Mouse (Mus musculus): Measurements from ENCODE around the gene Rab4a. TPM values are rescaled to one million over a fixed set of nuclear protein-coding genes. Genes with fewer than 3 reads are reported as not detected.
A peak's percentile ranks its signal among the peaks of the same experiment; 100 is the strongest.

Gene Rab4a
- polyA plus RNA-seq, 1 experiment from 2014 or later: 55.9 TPM

DNA sequence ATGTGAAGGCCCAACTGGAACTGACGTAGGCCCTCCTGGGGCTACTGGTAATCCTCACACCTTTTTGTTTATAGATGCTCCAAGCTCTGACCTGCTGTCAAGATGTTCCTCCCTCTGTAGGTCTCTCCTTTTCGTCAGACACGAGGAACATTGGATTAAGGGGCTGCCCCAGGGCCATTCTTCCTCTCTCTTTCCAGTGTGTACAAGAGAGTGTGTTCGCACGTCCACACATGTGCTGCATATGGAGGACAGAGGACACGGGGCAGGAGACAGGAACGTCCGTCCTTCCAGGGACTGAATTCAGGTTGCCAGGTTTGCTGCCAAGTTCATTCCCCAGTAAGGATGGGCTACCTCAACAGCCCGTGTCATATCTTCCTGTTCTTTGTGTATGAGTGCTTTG is 16.3 kb upstream of the Rab4a start:
- Histone ChIP-seq H3K9ac (no peak overlapping the region), H3K27me3 (no peaks in the 10 kb centered on the region), H3K36me3 (no peaks in the 10 kb centered on the region), H3K4me3 (no peak overlapping the region), H3K4me1 (peaks cover 4% of the 10 kb centered on the region; the same call in 1 of the 2 replicates), H3K27ac (no peak overlapping the region), H3K9me3 (no peaks in the 10 kb centered on the region), H3K4me2 (replicated peaks) (no peak overlapping the region)
- no peak for ATAC-seq (ENCODE audit: insufficient number of reproducible peaks, insufficient read depth, low FRiP score, low TSS enrichment)
- 70% methylated on average over 9 of the region's 9 CpGs for WGBS

- Histone ChIP-seq H3K27me3 (no peaks in the 10 kb centered on the region), H3K9ac (no peak overlapping the region), H3K9me3 (no peaks in the 10 kb centered on the region), H3K4me1 (peaks cover 4% of the 10 kb centered on the region; the same call in 1 of the 2 replicates), H3K4me2 (replicated peaks) (no peak overlapping the region), H3K27ac (no peak overlapping the region), H3K36me3 (no peaks in the 10 kb centered on the region), H3K4me3 (no peak overlapping the region)
- no peak for ATAC-seq (ENCODE audit: insufficient number of reproducible peaks, insufficient read depth, low FRiP score, low TSS enrichment)
- 1% methylated on average over 4 of the region's 4 CpGs for WGBS
Observed at GRCm38 (mm10) chr8:123789970-123790369, 15.8 kb upstream of the Rab4a start.

DNA sequence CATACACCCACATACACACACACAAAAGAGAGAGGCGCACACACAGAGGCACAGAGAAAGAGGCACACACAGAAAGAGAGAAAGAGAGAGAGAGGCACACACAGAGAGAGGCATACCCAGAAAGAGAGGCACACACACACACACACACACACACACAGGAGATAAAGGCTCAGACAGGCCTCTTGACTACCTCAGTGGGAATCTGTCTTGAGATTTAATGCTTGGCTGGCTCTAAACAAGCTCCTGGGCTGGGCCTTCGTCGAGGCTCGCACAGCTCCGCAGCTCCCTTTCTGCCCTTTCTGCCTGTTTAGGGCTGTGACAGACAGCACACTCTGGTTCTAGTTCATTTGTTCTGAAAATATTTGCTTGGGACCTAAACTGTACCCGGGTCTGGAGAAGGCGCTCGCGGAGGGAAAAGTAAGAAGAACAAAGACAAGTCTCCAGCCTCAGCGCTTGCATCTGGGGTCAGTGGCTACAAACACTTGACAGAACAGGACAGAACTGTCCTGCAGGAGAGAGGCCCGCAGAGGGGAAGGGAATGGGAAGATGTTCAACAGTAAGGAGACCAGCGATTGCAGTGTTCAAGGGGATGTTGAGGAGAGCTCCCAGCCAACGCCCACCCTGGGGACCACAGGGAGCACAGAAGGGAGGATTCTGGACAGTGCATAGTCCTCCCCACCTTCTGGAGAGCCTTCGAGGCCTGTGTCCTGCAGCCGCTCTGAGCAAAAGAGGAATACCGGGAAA is 14.5 kb upstream of the Rab4a start:
- no peak overlapping the region for H3K4me2 ChIP-seq (replicated peaks)
- H3K4me3 ChIP-seq: no peak overlapping the region
- H3K9ac ChIP-seq: no peak overlapping the region
- H3K36me3 ChIP-seq: no peaks in the 10 kb centered on the region
- H3K9me3 ChIP-seq: no peaks in the 10 kb centered on the region
- ATAC-seq (ENCODE audit: insufficient number of reproducible peaks, insufficient read depth, low FRiP score, low TSS enrichment): 0 out of 2 replicates have a peak, but pooled peaks have one; percentile 29
- no peak overlapping the region for H3K27ac ChIP-seq
- WGBS: 59% methylated on average over 16 of the region's 16 CpGs
- H3K27me3 ChIP-seq: no peaks in the 10 kb centered on the region
- H3K4me1 ChIP-seq: peaks cover 4% of the 10 kb centered on the region; the same call in 1 of the 2 replicates

- Histone ChIP-seq H3K36me3 (no peaks in the 10 kb centered on the region), H3K9me3 (no peaks in the 10 kb centered on the region), H3K4me2 (replicated peaks) (no peak overlapping the region), H3K4me1 (peaks cover 4% of the 10 kb centered on the region; the same call in 1 of the 2 replicates), H3K4me3 (no peak overlapping the region), H3K27ac (no peak overlapping the region), H3K9ac (no peak overlapping the region), H3K27me3 (no peaks in the 10 kb centered on the region)
- 75% methylated on average over 7 of the region's 7 CpGs for WGBS
- no peak for ATAC-seq (ENCODE audit: insufficient number of reproducible peaks, insufficient read depth, low FRiP score, low TSS enrichment)
Observed at GRCm38 (mm10) chr8:123791845-123792225, 13.9 kb upstream of the Rab4a start.

- Histone ChIP-seq H3K27me3 (no peaks in the 10 kb centered on the region), H3K4me1 (0 out of 2 replicates have a peak, but pooled peaks cover 2% of the 10 kb centered on the region), H3K36me3 (no peaks in the 10 kb centered on the region), H3K9ac (no peak overlapping the region), H3K4me3 (no peak overlapping the region), H3K27ac (no peak overlapping the region), H3K9me3 (no peaks in the 10 kb centered on the region), H3K4me2 (replicated peaks) (no peak overlapping the region)
- no peak for ATAC-seq (ENCODE audit: insufficient number of reproducible peaks, insufficient read depth, low FRiP score, low TSS enrichment)
- WGBS: 64% methylated on average over 10 of the region's 10 CpGs
Observed at GRCm38 (mm10) chr8:123793900-123794299, 11.9 kb upstream of the Rab4a start.

- no peaks in the 10 kb centered on the region for H3K27me3 ChIP-seq
- ATAC-seq (ENCODE audit: insufficient number of reproducible peaks, insufficient read depth, low FRiP score, low TSS enrichment): no peak
- 77% methylated on average over 4 of the region's 4 CpGs for WGBS
Observed at GRCm38 (mm10) chr8:123794766-123795165, 11.0 kb upstream of the Rab4a start.

DNA sequence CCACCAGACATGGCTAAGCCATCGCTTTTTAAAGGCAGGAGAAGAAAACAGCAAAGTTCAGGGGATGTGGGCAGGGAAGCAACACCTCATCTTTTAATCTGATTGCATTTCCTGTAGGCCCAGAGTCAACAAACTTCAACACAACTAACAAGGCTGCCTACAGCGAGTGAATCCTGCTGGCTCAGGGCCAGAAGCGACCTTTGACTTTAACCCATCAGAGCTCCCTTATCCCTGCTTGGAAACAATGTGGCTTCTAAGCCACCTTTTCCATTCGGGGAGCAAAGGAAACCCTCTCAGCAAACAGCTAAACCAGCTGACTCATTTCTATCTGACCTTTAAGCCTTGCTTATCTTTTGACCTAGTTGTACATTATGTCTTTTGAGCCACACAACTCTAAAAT is 9.0 kb upstream of the Rab4a start:
- no peak overlapping the region for H3K9ac ChIP-seq
- H3K27me3 ChIP-seq: no peaks in the 10 kb centered on the region
- 0 out of 2 replicates have a peak, but pooled peaks cover 6% of the 10 kb centered on the region for H3K4me1 ChIP-seq
- H3K27ac ChIP-seq: no peak overlapping the region
- WGBS: 39% methylated on average over 4 of the region's 4 CpGs
- no peak for ATAC-seq (ENCODE audit: insufficient number of reproducible peaks, insufficient read depth, low FRiP score, low TSS enrichment)
- no peak overlapping the region for H3K4me3 ChIP-seq
- H3K36me3 ChIP-seq: no peaks in the 10 kb centered on the region
- no peak overlapping the region for H3K4me2 ChIP-seq (replicated peaks)
- no peaks in the 10 kb centered on the region for H3K9me3 ChIP-seq

More at GRCm38 (mm10) chr8:123794766-123795165, 11.0 kb upstream of the Rab4a start:
- no peak overlapping the region for H3K4me3 ChIP-seq
- H3K9me3 ChIP-seq: no peaks in the 10 kb centered on the region
- H3K9ac ChIP-seq: no peak overlapping the region
- no peaks in the 10 kb centered on the region for H3K36me3 ChIP-seq
- H3K4me1 ChIP-seq: 0 out of 2 replicates have a peak, but pooled peaks cover 6% of the 10 kb centered on the region
- no peak overlapping the region for H3K4me2 ChIP-seq (replicated peaks)
- H3K27ac ChIP-seq: no peak overlapping the region

- no peak overlapping the region for H3K9ac ChIP-seq
- WGBS: 91% methylated on average over 15 of the region's 15 CpGs
- no peak for ATAC-seq (ENCODE audit: insufficient number of reproducible peaks, insufficient read depth, low FRiP score, low TSS enrichment)
Observed at GRCm38 (mm10) chr8:123797928-123798327, 7.9 kb upstream of the Rab4a start.

DNA sequence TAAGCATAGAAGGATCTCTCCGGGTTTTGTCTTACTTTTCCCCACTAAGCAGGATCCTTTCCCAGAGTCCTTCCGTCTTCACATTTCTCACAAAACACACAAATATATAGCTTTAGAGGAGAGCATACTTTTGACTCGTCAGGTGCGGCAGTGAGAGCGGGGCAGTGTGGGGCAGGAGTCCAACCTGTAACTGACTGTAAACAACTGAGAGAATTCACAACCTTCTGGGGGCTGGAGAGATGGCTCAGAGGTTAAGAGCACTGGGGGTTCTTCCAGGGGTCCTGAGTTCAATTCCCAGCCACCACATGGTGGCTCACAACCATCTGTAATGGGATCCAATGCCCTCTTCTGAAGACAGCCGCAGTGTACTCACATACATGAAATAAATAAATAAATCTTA is 6.4 kb upstream of the Rab4a start:
- Histone ChIP-seq H3K27ac (0 out of 2 replicates have a peak overlapping the region, but pooled peaks have one; percentile 46), H3K36me3 (no peaks in the 10 kb centered on the region), H3K4me1 (0 out of 2 replicates have a peak, but pooled peaks cover 6% of the 10 kb centered on the region), H3K27me3 (no peaks in the 10 kb centered on the region), H3K4me2 (replicated peaks) (no peak overlapping the region), H3K9ac (no peak overlapping the region), H3K4me3 (no peak overlapping the region), H3K9me3 (no peaks in the 10 kb centered on the region)
- no peak for ATAC-seq (ENCODE audit: insufficient number of reproducible peaks, insufficient read depth, low FRiP score, low TSS enrichment)
- 49% methylated on average over 5 of the region's 6 CpGs for WGBS

More at GRCm38 (mm10) chr8:123797928-123798327, 7.9 kb upstream of the Rab4a start:
- no peak overlapping the region for H3K4me2 ChIP-seq (replicated peaks)
- 0 out of 2 replicates have a peak, but pooled peaks cover 6% of the 10 kb centered on the region for H3K4me1 ChIP-seq
- no peaks in the 10 kb centered on the region for H3K36me3 ChIP-seq
- H3K9me3 ChIP-seq: no peaks in the 10 kb centered on the region
- H3K27ac ChIP-seq: no peak overlapping the region
- H3K27me3 ChIP-seq: no peaks in the 10 kb centered on the region
- H3K4me3 ChIP-seq: no peak overlapping the region

- Histone ChIP-seq H3K27me3 (no peaks in the 10 kb centered on the region), H3K4me3 (no peak overlapping the region), H3K4me2 (replicated peaks) (no peak overlapping the region), H3K27ac (no peak overlapping the region), H3K9me3 (no peaks in the 10 kb centered on the region), H3K4me1 (0 out of 2 replicates have a peak, but pooled peaks cover 6% of the 10 kb centered on the region), H3K36me3 (no peaks in the 10 kb centered on the region), H3K9ac (no peak overlapping the region)
- 11% methylated on average over 3 of the region's 3 CpGs for WGBS
- ATAC-seq (ENCODE audit: insufficient number of reproducible peaks, insufficient read depth, low FRiP score, low TSS enrichment): peak; percentile 77
Observed at GRCm38 (mm10) chr8:123799885-123800284, 5.9 kb upstream of the Rab4a start.

DNA sequence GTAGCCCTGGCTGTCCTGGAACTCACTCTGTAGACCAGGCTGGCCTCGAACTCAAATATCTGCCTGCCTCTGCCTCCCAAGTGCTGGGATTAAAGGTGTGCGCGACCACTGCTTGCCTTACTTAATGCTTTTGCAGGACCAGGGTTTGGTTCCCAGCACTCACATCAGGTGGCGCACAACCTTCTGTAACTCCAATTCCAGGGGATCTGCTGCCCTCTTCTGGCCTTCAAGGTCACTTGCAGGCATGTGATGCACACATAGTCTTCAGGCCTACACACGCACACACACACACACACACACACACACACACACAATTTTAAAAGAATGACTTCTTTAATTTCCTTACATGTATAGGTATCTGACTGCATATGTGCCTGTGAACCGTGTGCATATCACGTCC is 4.9 kb upstream of the Rab4a start:
- Histone ChIP-seq H3K9me3 (no peaks in the 10 kb centered on the region), H3K9ac (no peak overlapping the region), H3K27me3 (no peaks in the 10 kb centered on the region), H3K36me3 (no peaks in the 10 kb centered on the region), H3K4me2 (replicated peaks) (no peak overlapping the region), H3K27ac (no peak overlapping the region), H3K4me1 (peaks cover 10% of the 10 kb centered on the region; the same call in 1 of the 2 replicates), H3K4me3 (no peak overlapping the region)
- ATAC-seq (ENCODE audit: insufficient number of reproducible peaks, insufficient read depth, low FRiP score, low TSS enrichment): no peak
- WGBS: 95% methylated on average over 7 of the region's 7 CpGs

DNA sequence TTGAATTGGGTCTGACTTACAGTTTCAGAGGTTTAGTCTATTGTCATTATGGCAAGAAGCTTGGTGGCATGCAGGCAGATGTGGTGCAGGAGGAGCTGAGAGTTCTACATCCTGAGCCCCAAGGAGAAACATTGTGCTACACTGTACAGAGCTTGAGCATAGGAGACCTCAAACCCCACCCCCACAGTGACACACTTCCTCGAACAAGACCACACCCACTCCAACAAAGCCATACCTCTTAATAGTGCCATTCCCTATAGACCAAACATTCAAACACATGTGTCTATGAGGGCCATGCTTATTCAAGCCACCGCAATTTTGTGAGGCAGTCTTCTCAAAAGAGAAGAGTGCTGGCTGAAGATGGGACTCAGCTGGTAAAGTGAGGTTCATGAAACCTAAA is 4.2 kb upstream of the Rab4a start:
- Histone ChIP-seq H3K9me3 (no peaks in the 10 kb centered on the region), H3K4me3 (no peak overlapping the region), H3K4me2 (replicated peaks) (no peak overlapping the region), H3K9ac (no peak overlapping the region), H3K36me3 (no peaks in the 10 kb centered on the region), H3K27me3 (no peaks in the 10 kb centered on the region), H3K27ac (no peak overlapping the region), H3K4me1 (peaks cover 12% of the 10 kb centered on the region; the same call in 1 of the 2 replicates)
- WGBS: 74% methylated on average over 2 of the region's 2 CpGs
- no peak for ATAC-seq (ENCODE audit: insufficient number of reproducible peaks, insufficient read depth, low FRiP score, low TSS enrichment)

Data from embryonic facial prominence, embryonic 12.5 days (tissue).